Mouse (Mus musculus) forebrain, postnatal 0 days (tissue): ENCODE data around the gene Ngly1. TPM values are rescaled to one million over a fixed set of nuclear protein-coding genes. Genes with fewer than 3 reads are reported as not detected.

Experiments
- ATAC-seq: fragments of 200-750 bp; cut with Nextera tagmentation; 2 replicates; pipeline ENCODE4 v1.8.0; 2017; ENCODE audit warnings: mild to moderate bottlenecking, moderate library complexity
- DNase-seq: peaks from one replicate; pipeline ENCODE4 v3.0.0-alpha.2; 2015
- H3K27ac ChIP-seq: fragments of 300-500 bp; sonication (generic); 2 replicates; pipeline ENCODE4 v1.5.1; 2014; ENCODE audit warnings: low read depth, mild to moderate bottlenecking, antibody characterized with exemption, low read length, moderate library complexity, mixed read lengths
- H3K27me3 ChIP-seq: fragments of 300-500 bp; sonication (generic); 2 replicates; pipeline ENCODE4 v1.6.1; 2014; ENCODE audit warnings: mild to moderate bottlenecking, low read length, mixed read lengths; ENCODE audit not compliant: insufficient read depth
- H3K36me3 ChIP-seq: fragments of 300-500 bp; sonication (generic); 2 replicates; pipeline ENCODE4 v1.6.1; 2014; ENCODE audit warnings: mild to moderate bottlenecking, moderate library complexity; ENCODE audit not compliant: insufficient read depth
- H3K4me1 ChIP-seq: fragments of 300-500 bp; sonication (generic); 2 replicates; pipeline ENCODE4 v1.6.1; 2014; ENCODE audit warnings: antibody characterized with exemption; ENCODE audit not compliant: insufficient read depth
- H3K4me2 ChIP-seq: fragments of 300-500 bp; sonication (generic); 2 replicates; pipeline ENCODE4 v1.6.1; 2014; ENCODE audit warnings: low read depth, mild to moderate bottlenecking, moderate library complexity
- H3K4me3 ChIP-seq: fragments of 300-500 bp; sonication (generic); 2 replicates; pipeline ENCODE4 v1.5.1; 2014; ENCODE audit warnings: low read depth, low read length, mixed read lengths
- H3K9ac ChIP-seq: fragments of 300-500 bp; sonication (generic); 2 replicates; pipeline ENCODE4 v1.6.1; 2014; ENCODE audit warnings: mild to moderate bottlenecking
- H3K9me3 ChIP-seq: fragments of 300-500 bp; sonication (generic); 2 replicates; pipeline ENCODE4 v1.6.1; 2016; ENCODE audit warnings: low read length
- CTCF ChIP-seq: sonication (generic); IDR thresholded peaks from 2 replicates; pipeline ENCODE4 v1.5.1; 2016; ENCODE audit warnings: antibody characterized with exemption, control low read depth, low read depth
- WGBS: fragments of 180-500 bp; shearing (Covaris S2); extraction: QIAGEN DNeasy Blood & Tissue Kit; methylation state at CpG from one replicate; pipeline ENCODE4 v1.1.7; 2014; 5-methylcytosine and 5-hydroxymethylcytosine counted together
- polyA plus RNA-seq: library from polyadenylated mRNA; unstranded; fragments of >200 nt; fragmentation: Nextera tagmentation; extraction: Ambion mirVana; gene quantifications from 2 replicates; pipeline ENCODE4 v1.2.1, GENCODE M21; 2015
- total RNA-seq: library from RNA; depleted of rRNA; stranded (reverse); fragments of >200 nt; gene quantifications from 2 replicates; pipeline ENCODE4 v1.2.3, GENCODE M21; 2014

Ngly1 gene
- total and polyA plus RNA-seq, 2 experiments from 2014 or later: 22.9 to 25.6 TPM

GRCm38 (mm10) chr14:16229395-16229794, 19.7 kb upstream of the Ngly1 start:
- WGBS: 34% methylated on average over 2 of the region's 2 CpGs
- H3K9ac ChIP-seq: no peak overlapping the region
- no peak for TF ChIP-seq CTCF
- H3K4me1 ChIP-seq: no peaks in the 10 kb centered on the region
- ATAC-seq: no peak
- H3K27me3 ChIP-seq: no peaks in the 10 kb centered on the region
- H3K27ac ChIP-seq: no peak overlapping the region
- no peak overlapping the region for H3K4me3 ChIP-seq
- H3K4me2 ChIP-seq: no peak overlapping the region
- H3K9me3 ChIP-seq: no peaks in the 10 kb centered on the region
- no peaks in the 10 kb centered on the region for H3K36me3 ChIP-seq
- DNase-seq: no peak

- no peak for TF ChIP-seq CTCF
- Histone ChIP-seq H3K36me3 (no peaks in the 10 kb centered on the region), H3K4me2 (no peak overlapping the region), H3K27ac (no peak overlapping the region), H3K27me3 (no peaks in the 10 kb centered on the region), H3K9me3 (no peaks in the 10 kb centered on the region), H3K4me3 (no peak overlapping the region), H3K9ac (no peak overlapping the region), H3K4me1 (no peaks in the 10 kb centered on the region)
- ATAC-seq: no peak
- DNase-seq: no peak
Measured at GRCm38 (mm10) chr14:16230581-16230980, 18.5 kb upstream of the Ngly1 start.

GRCm38 (mm10) chr14:16233515-16233914, 15.6 kb upstream of the Ngly1 start:
- 22% methylated on average over 1 of the region's 1 CpGs for whole genome bisulfite sequencing
- Histone ChIP-seq H3K4me2 (no peak overlapping the region), H3K9ac (no peak overlapping the region), H3K27ac (no peak overlapping the region), H3K4me1 (no peaks in the 10 kb centered on the region), H3K27me3 (no peaks in the 10 kb centered on the region), H3K9me3 (0 out of 2 replicates have a peak, but pooled peaks cover 2% of the 10 kb centered on the region), H3K4me3 (no peak overlapping the region), H3K36me3 (no peaks in the 10 kb centered on the region)
- TF ChIP-seq CTCF: no peak
- no peak for DNase-seq
- peak; percentile 64; the same call in 1 of the 2 replicates for ATAC-seq

GRCm38 (mm10) chr14:16236466-16236865, 12.6 kb upstream of the Ngly1 start:
- Histone ChIP-seq H3K4me3 (no peak overlapping the region), H3K27me3 (no peaks in the 10 kb centered on the region), H3K9me3 (0 out of 2 replicates have a peak, but pooled peaks cover 2% of the 10 kb centered on the region), H3K4me1 (no peaks in the 10 kb centered on the region), H3K36me3 (no peaks in the 10 kb centered on the region), H3K27ac (no peak overlapping the region), H3K4me2 (no peak overlapping the region), H3K9ac (no peak overlapping the region)
- DNase-seq (no peak), ATAC-seq (no peak)
- no peak for TF ChIP-seq CTCF
- WGBS: 58% methylated on average over 3 of the region's 3 CpGs

- no peak overlapping the region for H3K27ac ChIP-seq
Measured at GRCm38 (mm10) chr14:16242193-16242815, 6.8 kb upstream of the Ngly1 start.

GRCm38 (mm10) chr14:16242947-16243602, 6.0 kb upstream of the Ngly1 start:
- WGBS: 5% methylated on average over 34 of the region's 34 CpGs
- Histone ChIP-seq H3K27ac (peak overlapping the region; percentile 69), H3K36me3 (no peaks in the 10 kb centered on the region), H3K9ac (peak overlapping the region; percentile 64), H3K4me1 (peaks cover 6% of the 10 kb centered on the region), H3K9me3 (no peaks in the 10 kb centered on the region), H3K27me3 (no peaks in the 10 kb centered on the region), H3K4me2 (peak overlapping the region; percentile 75), H3K4me3 (peak overlapping the region; percentile 62)
- ATAC-seq (peak; percentile 90), DNase-seq (peak; percentile 84)
- TF ChIP-seq CTCF: peak; percentile 39

More at GRCm38 (mm10) chr14:16242193-16242815, 6.8 kb upstream of the Ngly1 start:
- no peak for TF ChIP-seq CTCF
- Histone ChIP-seq H3K4me3 (peak overlapping the region; percentile 62), H3K27me3 (no peaks in the 10 kb centered on the region), H3K4me2 (peak overlapping the region; percentile 75), H3K9ac (0 out of 2 replicates have a peak overlapping the region, but pooled peaks have one; percentile 64), H3K4me1 (peaks cover 6% of the 10 kb centered on the region), H3K36me3 (no peaks in the 10 kb centered on the region), H3K9me3 (0 out of 2 replicates have a peak, but pooled peaks cover 1% of the 10 kb centered on the region)
- WGBS: 96% methylated on average over 10 of the region's 10 CpGs
- ATAC-seq (no peak), DNase-seq (peak; percentile 8)

- peak overlapping the region; percentile 64 for H3K9ac ChIP-seq
- H3K4me3 ChIP-seq: peak overlapping the region; percentile 62
- peak overlapping the region; percentile 69; the same call in 1 of the 2 replicates for H3K27ac ChIP-seq
- no peaks in the 10 kb centered on the region for H3K27me3 ChIP-seq
- no peaks in the 10 kb centered on the region for H3K36me3 ChIP-seq
- no peak for DNase-seq
- H3K4me2 ChIP-seq: peak overlapping the region; percentile 75
- no peaks in the 10 kb centered on the region for H3K9me3 ChIP-seq
- no peak for ATAC-seq
- peaks cover 6% of the 10 kb centered on the region for H3K4me1 ChIP-seq
- WGBS: 19% methylated on average over 10 of the region's 10 CpGs
- no peak for TF ChIP-seq CTCF
Measured at GRCm38 (mm10) chr14:16243603-16244209, 5.4 kb upstream of the Ngly1 start.
